15 mouse cellular contexts compared by ENCODE assay signal in the genomic region with DNA sequence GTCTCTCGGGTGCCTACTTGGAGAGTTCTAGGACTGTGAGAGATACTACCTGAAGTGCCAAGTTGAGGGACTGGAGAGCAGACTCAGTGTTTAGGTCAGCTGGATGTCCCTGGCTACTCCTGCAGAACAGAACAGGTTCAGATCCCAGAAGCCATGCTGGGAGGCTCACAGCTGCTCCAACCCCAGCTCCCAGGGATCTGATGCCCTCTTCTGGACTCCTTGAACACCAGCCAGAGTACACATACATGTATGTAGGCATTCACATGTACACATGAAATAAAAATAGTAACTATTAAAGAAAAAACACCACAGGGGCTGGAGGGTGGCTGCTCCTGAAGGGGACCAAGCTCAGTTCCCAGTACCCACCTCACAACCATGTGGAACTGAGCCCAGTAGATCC.
DNase-seq lines count a peak whose midpoint lies in the region; ATAC-seq lines count a peak whose summit lies in the region.
"Had no signal": no experiment of that assay in that cellular context is flagged by ENCODE, and none has a peak within 500 bp of the region (broad histone marks: within the 10 kb centered on the region; RNA-seq: fewer than 3 reads in every experiment).

No protein-coding gene starts in this region.

- 94% methylated on average over 1 of the region's 1 CpGs for WGBS in midbrain, embryonic 10.5 days
- 87% methylated on average over 1 of the region's 1 CpGs for WGBS in midbrain, embryonic 15.5 days

- DNase-seq in embryo, embryonic 10 days (ENCODE audit: low spot score), result peak; percentile 31
- DNase-seq in embryo, embryonic 10.5 days (ENCODE audit: low spot score), result no peak
- DNase-seq in kidney, postnatal 10 days, result peak; percentile 30
- DNase-seq in kidney, adult 8-10 months, result no peak
- DNase-seq in midbrain, embryonic 10.5 days (ENCODE audit: low spot score), result peak; percentile 22
- peak; percentile 17 for DNase-seq in retina, embryonic 14.5 days (ENCODE audit: low spot score)
- DNase-seq: cerebellum, postnatal 36 days; gastrocnemius, postnatal 14 days; layer of hippocampus, adult 9-11 months had no signal

- no peak overlapping the region for H3K27ac ChIP-seq in midbrain, embryonic 10.5 days (replicated peaks)
- no peak overlapping the region for H3K27ac ChIP-seq in midbrain, embryonic 15.5 days
- H3K27ac ChIP-seq: heart, embryonic 10.5 days; limb, embryonic 10.5 days had no signal

- no peaks in the 10 kb centered on the region for H3K36me3 ChIP-seq in midbrain, embryonic 10.5 days
- H3K36me3 ChIP-seq in midbrain, embryonic 15.5 days (replicated peaks), result no peaks in the 10 kb centered on the region
- H3K36me3 ChIP-seq: heart, embryonic 10.5 days; limb, embryonic 10.5 days had no signal

- H3K4me2 ChIP-seq in midbrain, embryonic 15.5 days, result no peak overlapping the region

- no peaks in the 10 kb centered on the region for H3K9me3 ChIP-seq in midbrain, embryonic 10.5 days (replicated peaks)
- H3K9me3 ChIP-seq in midbrain, embryonic 15.5 days, result no peaks in the 10 kb centered on the region
- H3K9me3 ChIP-seq: heart, embryonic 10.5 days; limb, embryonic 10.5 days had no signal

- H3K27me3 ChIP-seq in midbrain, embryonic 10.5 days (ENCODE audit: low read depth, poor library complexity, severe bottlenecking), result no peaks in the 10 kb centered on the region
- H3K27me3 ChIP-seq in midbrain, embryonic 15.5 days (replicated peaks), result no peaks in the 10 kb centered on the region

- ATAC-seq in midbrain, embryonic 15.5 days (replicated peaks), result no peak
- ATAC-seq in activated CD4-positive, CD25-positive, alpha-beta regulatory T cell, adult 4 months, result no peak
- ATAC-seq: forebrain, embryonic 16.5 days had no signal

- no peak overlapping the region for H3K4me3 ChIP-seq in midbrain, embryonic 10.5 days
- no peak overlapping the region for H3K4me3 ChIP-seq in midbrain, embryonic 15.5 days
- H3K4me3 ChIP-seq: heart, embryonic 10.5 days; limb, embryonic 10.5 days; megakaryocyte, embryonic 14.5 days had no signal

- no peaks in the 10 kb centered on the region; the same call in 1 of the 2 replicates for H3K4me1 ChIP-seq in midbrain, embryonic 10.5 days
- no peaks in the 10 kb centered on the region for H3K4me1 ChIP-seq in midbrain, embryonic 15.5 days
- H3K4me1 ChIP-seq: megakaryocyte, embryonic 14.5 days had no signal

- no peak overlapping the region for H3K9ac ChIP-seq in midbrain, embryonic 15.5 days

Comparison
In these comparisons a context has a peak if more than half of its experiments do, and no peak if none do; other contexts are left out.
1. DNase-seq: peak in embryo, embryonic 10 days (single experiment), kidney, postnatal 10 days (single experiment), midbrain, embryonic 10.5 days (single experiment) and retina, embryonic 14.5 days (single experiment); none in embryo, embryonic 10.5 days (single experiment) and kidney, adult 8-10 months (0 of 2).